In genomic region chr11:59329616-59330015, GRCm38 (mm10) we compare ENCODE assay signal across 17 mouse cellular contexts. TPM values are rescaled to one million over a fixed set of nuclear protein-coding genes. Genes with fewer than 3 reads are reported as not detected.
DNase-seq lines count a peak whose midpoint lies in the region; ATAC-seq and TF ChIP-seq lines count a peak whose summit lies in the region.
"Had no signal": no experiment of that assay in that cellular context is flagged by ENCODE, and none has a peak within 500 bp of the region (broad histone marks: within the 10 kb centered on the region; RNA-seq: fewer than 3 reads in every experiment).

No protein-coding gene starts in this region.

- TF ChIP-seq CTCF in midbrain, postnatal 0 days (IDR thresholded peaks at IDR 0.05): no peak
- TF ChIP-seq CTCF in stomach, postnatal 0 days (IDR thresholded peaks at IDR 0.05; ENCODE audit: low read depth): no peak

- peak; percentile 70 for DNase-seq in forebrain, embryonic 11.5 days (ENCODE audit: low spot score)
- peak; percentile 47 for DNase-seq in midbrain, embryonic 10.5 days (ENCODE audit: low spot score)
- DNase-seq in midbrain, postnatal 0 days (ENCODE audit: low spot score): no peak
- DNase-seq in limb, embryonic 10.5 days (ENCODE audit: low spot score): no peak
- no peak for DNase-seq in gastrocnemius, postnatal 4 days (ENCODE audit: low spot score in 2 of 2)
- DNase-seq in stomach, postnatal 0 days (ENCODE audit: low spot score): no peak
- DNase-seq: adrenal gland, postnatal 10 days; gastrocnemius, postnatal 10 days; left cerebral cortex, postnatal 4 days had no signal

- H3K27ac ChIP-seq in forebrain, embryonic 11.5 days (ENCODE audit: low read depth, low read length): peak overlapping the region; percentile 58
- H3K27ac ChIP-seq in forebrain, embryonic 16.5 days (ENCODE audit: low read length): no peak overlapping the region
- H3K27ac ChIP-seq in midbrain, embryonic 10.5 days (replicated peaks): peak overlapping the region; percentile 82
- H3K27ac ChIP-seq in midbrain, postnatal 0 days (ENCODE audit: low read depth, low read length): no peak overlapping the region
- peak overlapping the region; percentile 61 for H3K27ac ChIP-seq in limb, embryonic 10.5 days
- H3K27ac ChIP-seq in stomach, postnatal 0 days (replicated peaks): no peak overlapping the region
- H3K27ac ChIP-seq: neural tube, embryonic 13.5 days had no signal

- H3K4me2 ChIP-seq in forebrain, embryonic 11.5 days (ENCODE audit: low read depth, low read length, severe bottlenecking): no peak overlapping the region
- H3K4me2 ChIP-seq in forebrain, embryonic 16.5 days (ENCODE audit: low read length): no peak overlapping the region
- H3K4me2 ChIP-seq in midbrain, postnatal 0 days (ENCODE audit: low read depth, low read length, poor library complexity, severe bottlenecking): no peak overlapping the region
- no peak overlapping the region for H3K4me2 ChIP-seq in stomach, postnatal 0 days (replicated peaks; ENCODE audit: low read depth)
- H3K4me2 ChIP-seq: neural tube, embryonic 13.5 days had no signal

- H3K9me3 ChIP-seq in forebrain, embryonic 11.5 days (ENCODE audit: control insufficient read depth, low read length): no peaks in the 10 kb centered on the region
- no peaks in the 10 kb centered on the region for H3K9me3 ChIP-seq in forebrain, embryonic 16.5 days (ENCODE audit: control insufficient read depth, low read length)
- H3K9me3 ChIP-seq in midbrain, embryonic 10.5 days (replicated peaks): no peaks in the 10 kb centered on the region
- H3K9me3 ChIP-seq in midbrain, postnatal 0 days (ENCODE audit: low read length): no peaks in the 10 kb centered on the region
- no peaks in the 10 kb centered on the region for H3K9me3 ChIP-seq in limb, embryonic 10.5 days (replicated peaks)
- H3K9me3 ChIP-seq in stomach, postnatal 0 days (ENCODE audit: control insufficient read depth, low read length): no peaks in the 10 kb centered on the region
- H3K9me3 ChIP-seq: megakaryocyte, embryonic 14.5 days; neural tube, embryonic 13.5 days had no signal

- no peak overlapping the region for H3K9ac ChIP-seq in forebrain, embryonic 11.5 days (ENCODE audit: low read length)
- no peak overlapping the region for H3K9ac ChIP-seq in forebrain, embryonic 16.5 days (replicated peaks; ENCODE audit: low read depth, low read length)
- no peak overlapping the region for H3K9ac ChIP-seq in midbrain, postnatal 0 days (replicated peaks; ENCODE audit: low read length, poor library complexity, severe bottlenecking)
- no peak overlapping the region for H3K9ac ChIP-seq in stomach, postnatal 0 days (ENCODE audit: low read length)
- H3K9ac ChIP-seq: neural tube, embryonic 13.5 days had no signal

- H3K4me3 ChIP-seq in forebrain, embryonic 11.5 days (ENCODE audit: low read depth, low read length): no peak overlapping the region
- H3K4me3 ChIP-seq in forebrain, embryonic 16.5 days (replicated peaks; ENCODE audit: low read length): no peak overlapping the region
- H3K4me3 ChIP-seq in midbrain, embryonic 10.5 days: no peak overlapping the region
- H3K4me3 ChIP-seq in midbrain, postnatal 0 days (ENCODE audit: low read depth, low read length): no peak overlapping the region
- H3K4me3 ChIP-seq in limb, embryonic 10.5 days: no peak overlapping the region
- no peak overlapping the region for H3K4me3 ChIP-seq in stomach, postnatal 0 days (ENCODE audit: low read depth, low read length)
- H3K4me3 ChIP-seq: layer of hippocampus, adult 2 months; megakaryocyte, embryonic 14.5 days; neural tube, embryonic 13.5 days had no signal

- peaks cover 12% of the 10 kb centered on the region; the same call in 1 of the 2 replicates for H3K4me1 ChIP-seq in forebrain, embryonic 11.5 days (replicated peaks; ENCODE audit: control insufficient read depth, insufficient read depth, low read length)
- no peaks in the 10 kb centered on the region; the same call in 1 of the 2 replicates for H3K4me1 ChIP-seq in forebrain, embryonic 16.5 days (replicated peaks; ENCODE audit: control insufficient read depth, insufficient read depth, low read length)
- peaks cover 70% of the 10 kb centered on the region for H3K4me1 ChIP-seq in midbrain, embryonic 10.5 days
- peaks cover 3% of the 10 kb centered on the region for H3K4me1 ChIP-seq in midbrain, postnatal 0 days (ENCODE audit: insufficient read depth, low read length)
- peaks cover 35% of the 10 kb centered on the region for H3K4me1 ChIP-seq in limb, embryonic 10.5 days
- H3K4me1 ChIP-seq in stomach, postnatal 0 days (replicated peaks; ENCODE audit: control insufficient read depth, insufficient read depth): no peaks in the 10 kb centered on the region
- H3K4me1 ChIP-seq: megakaryocyte, embryonic 14.5 days had no signal

- peaks cover 2% of the 10 kb centered on the region for H3K27me3 ChIP-seq in forebrain, embryonic 11.5 days (ENCODE audit: control insufficient read depth, insufficient read depth, low read length)
- H3K27me3 ChIP-seq in forebrain, embryonic 16.5 days (replicated peaks; ENCODE audit: control insufficient read depth, insufficient read depth, low read length): no peaks in the 10 kb centered on the region
- H3K27me3 ChIP-seq in midbrain, embryonic 10.5 days (ENCODE audit: low read depth, poor library complexity, severe bottlenecking): peaks cover 52% of the 10 kb centered on the region
- no peaks in the 10 kb centered on the region for H3K27me3 ChIP-seq in midbrain, postnatal 0 days (ENCODE audit: insufficient read depth, low read length)
- peaks cover 53% of the 10 kb centered on the region for H3K27me3 ChIP-seq in limb, embryonic 10.5 days (ENCODE audit: low read depth, poor library complexity, severe bottlenecking)
- H3K27me3 ChIP-seq in stomach, postnatal 0 days (ENCODE audit: control insufficient read depth, insufficient read depth, low read length): no peaks in the 10 kb centered on the region
- H3K27me3 ChIP-seq: neural tube, embryonic 13.5 days had no signal

- ATAC-seq in forebrain, embryonic 11.5 days (replicated peaks; ENCODE audit: low FRiP score): peak; percentile 66
- ATAC-seq in forebrain, embryonic 16.5 days: no peak
- no peak for ATAC-seq in midbrain, postnatal 0 days (ENCODE audit: low FRiP score)
- ATAC-seq in megakaryocyte, adult 5-6 weeks (ENCODE audit: poor library complexity, severe bottlenecking): no peak
- no peak for ATAC-seq in stomach, postnatal 0 days (ENCODE audit: low FRiP score, low TSS enrichment)

- TF ChIP-seq EP300 in stomach, postnatal 0 days (optimal IDR thresholded peaks at IDR 0.05): no peak

- 3% methylated on average over 6 of the region's 6 CpGs for WGBS in forebrain, embryonic 11.5 days
- WGBS in forebrain, embryonic 16.5 days: 11% methylated on average over 6 of the region's 6 CpGs
- WGBS in midbrain, embryonic 10.5 days: 9% methylated on average over 6 of the region's 6 CpGs
- 8% methylated on average over 6 of the region's 6 CpGs for WGBS in midbrain, postnatal 0 days
- WGBS in limb, embryonic 10.5 days: 24% methylated on average over 6 of the region's 6 CpGs
- 61% methylated on average over 6 of the region's 6 CpGs for WGBS in stomach, postnatal 0 days

- no peaks in the 10 kb centered on the region for H3K36me3 ChIP-seq in forebrain, embryonic 11.5 days (ENCODE audit: control insufficient read depth, insufficient read depth, low read length)
- H3K36me3 ChIP-seq in forebrain, embryonic 16.5 days (ENCODE audit: control insufficient read depth, insufficient read depth): no peaks in the 10 kb centered on the region
- 0 out of 2 replicates have a peak, but pooled peaks cover 3% of the 10 kb centered on the region for H3K36me3 ChIP-seq in midbrain, embryonic 10.5 days
- H3K36me3 ChIP-seq in midbrain, postnatal 0 days (ENCODE audit: insufficient read depth, low read length): no peaks in the 10 kb centered on the region
- no peaks in the 10 kb centered on the region for H3K36me3 ChIP-seq in limb, embryonic 10.5 days
- no peaks in the 10 kb centered on the region; the same call in 1 of the 2 replicates for H3K36me3 ChIP-seq in stomach, postnatal 0 days (ENCODE audit: control insufficient read depth, insufficient read depth, low read length)
- H3K36me3 ChIP-seq: neural tube, embryonic 13.5 days had no signal

RNA-seq across cellular contexts. Expression of gene Wnt9a, which starts 22.9 kb away (rescaled TPM):
- 4.3 and 4.7 TPM in 2 replicates for polyA plus RNA-seq in forebrain, embryonic 11.5 days (2014; fragmentation: Nextera tagmentation; extraction: Ambion mirVana)
- 1.5 and 1.6 TPM in 2 replicates for polyA plus RNA-seq in forebrain, embryonic 16.5 days (2015; fragmentation: Nextera tagmentation; extraction: Ambion mirVana)
- 7.8 and 9.7 TPM in 2 replicates for polyA plus RNA-seq in midbrain, embryonic 10.5 days (2016; fragmentation: Nextera tagmentation; extraction: Ambion mirVana)
- total RNA-seq in midbrain, postnatal 0 days (2014; rRNA removed): 4.2 and 5.6 TPM in 2 replicates
- 2.3 and 2.9 TPM in 2 replicates for polyA plus RNA-seq in midbrain, postnatal 0 days (2015; fragmentation: Nextera tagmentation; extraction: Ambion mirVana)
- polyA plus RNA-seq in limb, embryonic 10.5 days (2016; fragmentation: Nextera tagmentation; extraction: Ambion mirVana): 1.2 and 1.8 TPM in 2 replicates
- 10 to 100 TPM; 12.8 to 15.4 TPM for total RNA-seq in gastrocnemius, postnatal 4 days (2021)
- not detected in 2 replicates for total RNA-seq in megakaryocyte, adult 5-6 weeks (2015)
- not detected in 2 replicates for total RNA-seq in megakaryocyte, adult 5-6 weeks (2017)
- 2.3 and 2.8 TPM in 2 replicates for polyA plus RNA-seq in stomach, postnatal 0 days (2015; fragmentation: Nextera tagmentation; extraction: Ambion mirVana)

RNA-seq across cellular contexts. Expression of gene Wnt3a, which starts 39.1 kb away (rescaled TPM):
- 4.9 and 5.9 TPM in 2 replicates for polyA plus RNA-seq in forebrain, embryonic 11.5 days (2014; fragmentation: Nextera tagmentation; extraction: Ambion mirVana)
- 0.35 and 0.73 TPM in 2 replicates for polyA plus RNA-seq in forebrain, embryonic 16.5 days (2015; fragmentation: Nextera tagmentation; extraction: Ambion mirVana)
- polyA plus RNA-seq in midbrain, embryonic 10.5 days (2016; fragmentation: Nextera tagmentation; extraction: Ambion mirVana): 5.3 and 8.7 TPM in 2 replicates
- total RNA-seq in midbrain, postnatal 0 days (2014; rRNA removed): 0.16 TPM in 1 of 2 replicates, not detected in the other
- 0.10 TPM in 1 of 2 replicates, not detected in the other for polyA plus RNA-seq in midbrain, postnatal 0 days (2015; fragmentation: Nextera tagmentation; extraction: Ambion mirVana)
- polyA plus RNA-seq in limb, embryonic 10.5 days (2016; fragmentation: Nextera tagmentation; extraction: Ambion mirVana): 0.14 and 0.53 TPM in 2 replicates
- not detected for total RNA-seq in gastrocnemius, postnatal 4 days (2021)
- total RNA-seq in megakaryocyte, adult 5-6 weeks (2015): not detected in 2 replicates
- not detected in 2 replicates for total RNA-seq in megakaryocyte, adult 5-6 weeks (2017)
- polyA plus RNA-seq in stomach, postnatal 0 days (2015; fragmentation: Nextera tagmentation; extraction: Ambion mirVana): 2.0 and 2.5 TPM in 2 replicates
- total RNA-seq: adrenal gland, postnatal 10 days; gastrocnemius, postnatal 10 days; left cerebral cortex, postnatal 4 days had no signal
- polyA plus RNA-seq: heart, embryonic 14.5 days; intestine, embryonic 14.5 days; liver, embryonic 16.5 days had no signal

RNA-seq across cellular contexts. Expression of gene Prss38, which starts 45.8 kb away (rescaled TPM):
- not detected in 2 replicates for polyA plus RNA-seq in forebrain, embryonic 11.5 days (2014; fragmentation: Nextera tagmentation; extraction: Ambion mirVana)
- not detected in 2 replicates for polyA plus RNA-seq in forebrain, embryonic 16.5 days (2015; fragmentation: Nextera tagmentation; extraction: Ambion mirVana)
- polyA plus RNA-seq in midbrain, embryonic 10.5 days (2016; fragmentation: Nextera tagmentation; extraction: Ambion mirVana): not detected in 2 replicates
- not detected in 2 replicates for total RNA-seq in midbrain, postnatal 0 days (2014; rRNA removed)
- polyA plus RNA-seq in midbrain, postnatal 0 days (2015; fragmentation: Nextera tagmentation; extraction: Ambion mirVana): 0.22 TPM in 1 of 2 replicates, not detected in the other
- polyA plus RNA-seq in limb, embryonic 10.5 days (2016; fragmentation: Nextera tagmentation; extraction: Ambion mirVana): not detected in 2 replicates
- total RNA-seq in gastrocnemius, postnatal 4 days (2021): not detected
- not detected in 2 replicates for total RNA-seq in megakaryocyte, adult 5-6 weeks (2015)
- total RNA-seq in megakaryocyte, adult 5-6 weeks (2017): not detected in 2 replicates
- polyA plus RNA-seq in stomach, postnatal 0 days (2015; fragmentation: Nextera tagmentation; extraction: Ambion mirVana): 0.07 TPM in 1 of 2 replicates, not detected in the other
- total RNA-seq: adrenal gland, postnatal 10 days; gastrocnemius, postnatal 10 days; layer of hippocampus, adult 2 months; left cerebral cortex, postnatal 4 days had no signal
- polyA plus RNA-seq: heart, embryonic 14.5 days; intestine, embryonic 14.5 days; liver, embryonic 16.5 days; neural tube, embryonic 13.5 days had no signal

Comparison
In these comparisons a context has a peak if more than half of its experiments do, and no peak if none do; other contexts are left out.
1. DNase-seq: peak in forebrain, embryonic 11.5 days (single experiment) and midbrain, embryonic 10.5 days (single experiment); none in midbrain, postnatal 0 days (single experiment), limb, embryonic 10.5 days (single experiment), gastrocnemius, postnatal 4 days (0 of 2) and stomach, postnatal 0 days (single experiment).
2. H3K27ac ChIP-seq: peak in forebrain, embryonic 11.5 days (single experiment), midbrain, embryonic 10.5 days (single experiment) and limb, embryonic 10.5 days (single experiment); none in forebrain, embryonic 16.5 days (single experiment), midbrain, postnatal 0 days (single experiment) and stomach, postnatal 0 days (single experiment).